Mouse (Mus musculus) spleen, adult 2 months (tissue): ENCODE measurements around the gene Drd2. TPM values are rescaled to one million over a fixed set of nuclear protein-coding genes. Genes with fewer than 3 reads are reported as not detected.

Source experiments
- DNase-seq, 2 experiments: peaks; one replicate each; pipeline versions ENCODE4 v3.0.0 to v3.0.0-alpha.2; 2012 to 2021; ENCODE audit warnings: low spot score in 2 of 2, low read depth in 1 of 2
- H3K27ac ChIP-seq: fragments of 200-500 bp; 2 replicates; pipeline ENCODE4 v1.5.1; 2012; ENCODE audit warnings: low read length, inconsistent platforms; ENCODE audit not compliant: insufficient read depth
- H3K27me3 ChIP-seq: fragments of 200-500 bp; 2 replicates; pipeline ENCODE4 v1.6.1; 2012; ENCODE audit warnings: mild to moderate bottlenecking, moderate library complexity, low read length, inconsistent platforms; ENCODE audit not compliant: control insufficient read depth, insufficient read depth
- H3K36me3 ChIP-seq: fragments of 200-500 bp; 2 replicates; pipeline ENCODE4 v1.6.1; 2012; ENCODE audit warnings: mild to moderate bottlenecking, low read length, inconsistent platforms; ENCODE audit not compliant: control insufficient read depth, insufficient read depth
- H3K4me1 ChIP-seq: fragments of 200-500 bp; 2 replicates; pipeline ENCODE4 v1.6.1; 2011; ENCODE audit warnings: inconsistent platforms; ENCODE audit not compliant: control insufficient read depth, insufficient read depth, insufficient read length
- H3K4me3 ChIP-seq: fragments of 200-500 bp; 2 replicates; pipeline ENCODE4 v1.5.1; 2011; ENCODE audit warnings: mild to moderate bottlenecking, inconsistent platforms; ENCODE audit not compliant: insufficient read depth, insufficient read length; ENCODE audit errors: extremely low read depth
- CTCF ChIP-seq: fragments of 200-500 bp; IDR thresholded peaks from 2 replicates; pipeline ENCODE4 v1.5.1; 2011; ENCODE audit warnings: mild to moderate bottlenecking, inconsistent platforms; ENCODE audit not compliant: insufficient read depth, insufficient read length, insufficient replicate concordance; ENCODE audit errors: extremely low read depth
- POLR2A ChIP-seq: fragments of 200-500 bp; IDR thresholded peaks from 2 replicates; pipeline ENCODE4 v1.6.1; 2011; ENCODE audit warnings: low read depth, low read length, inconsistent platforms
- WGBS: fragments of 180-500 bp; shearing (Covaris S2); methylation state at CpG from one replicate; pipeline ENCODE4 v1.1.7; 2018; 5-methylcytosine and 5-hydroxymethylcytosine counted together
- polyA plus RNA-seq: library from polyadenylated mRNA; depleted of rRNA; stranded (reverse); fragments of >200 nt; gene quantifications from 2 replicates; pipeline ENCODE4 v1.2.3, GENCODE M21; 2012; rRNA removed

Drd2 gene
- polyA plus RNA-seq, 1 experiment = not detected

GRCm38 (mm10) chr9:49450491-49450890 is 110.1 kb downstream of the Drd2 start:
- no peak for TF ChIP-seq CTCF
- TF ChIP-seq POLR2A = no peak
- Histone ChIP-seq H3K36me3 (no peaks in the 10 kb centered on the region), H3K27me3 (no peaks in the 10 kb centered on the region), H3K27ac (no peak overlapping the region), H3K4me1 (no peaks in the 10 kb centered on the region), H3K4me3 (no peak overlapping the region)
- DNase-seq = no peak
- whole genome bisulfite sequencing = 73% methylated on average over 3 of the region's 3 CpGs

- Histone ChIP-seq H3K4me1 (no peaks in the 10 kb centered on the region), H3K4me3 (no peak overlapping the region), H3K27ac (no peak overlapping the region), H3K36me3 (no peaks in the 10 kb centered on the region), H3K27me3 (no peaks in the 10 kb centered on the region)
- WGBS = 90% methylated on average over 1 of the region's 1 CpGs
- TF ChIP-seq CTCF (no peak), POLR2A (no peak)
- no peak for DNase-seq
Observed at GRCm38 (mm10) chr9:49452396-49452795, 112.0 kb downstream of the Drd2 start.

GRCm38 (mm10) chr9:49456136-49456535 is 115.7 kb downstream of the Drd2 start:
- no peaks in the 10 kb centered on the region for H3K27me3 ChIP-seq
- H3K4me3 ChIP-seq = no peak overlapping the region
- H3K36me3 ChIP-seq = no peaks in the 10 kb centered on the region
- H3K4me1 ChIP-seq = no peaks in the 10 kb centered on the region
- 85% methylated on average over 3 of the region's 3 CpGs for WGBS
- TF ChIP-seq CTCF = no peak
- no peak for TF ChIP-seq POLR2A
- no peak overlapping the region for H3K27ac ChIP-seq
- DNase-seq = no peak

Other genes with a start within 250 kb of the Drd2 start
- not detected in 2 replicates for gene Gm4894, start 90.1 kb upstream of the Drd2 start, polyA plus RNA-seq
- not detected in 2 replicates for gene Ankk1, start 86.4 kb downstream of the Drd2 start, polyA plus RNA-seq
- gene Ttc12, start 145.6 kb downstream of the Drd2 start, polyA plus RNA-seq = 0.33 and 0.34 TPM in 2 replicates